Mouse (Mus musculus): ENCODE measurements around the gene Tnfrsf8. TPM values are rescaled to one million over a fixed set of nuclear protein-coding genes. Genes with fewer than 3 reads are reported as not detected.

Tnfrsf8 gene
- polyA plus RNA-seq, 1 experiment from 2014 or later: 0.38 TPM

- no peaks in the 10 kb centered on the region for H3K36me3 ChIP-seq
- H3K9ac ChIP-seq (replicated peaks): no peak overlapping the region
- no peaks in the 10 kb centered on the region for H3K27me3 ChIP-seq
- H3K9me3 ChIP-seq: no peaks in the 10 kb centered on the region
- H3K4me1 ChIP-seq: no peaks in the 10 kb centered on the region
- no peak overlapping the region for H3K4me2 ChIP-seq (replicated peaks)
- no peak overlapping the region for H3K4me3 ChIP-seq
- no peak for ATAC-seq (replicated peaks)
- 66% methylated on average over 5 of the region's 5 CpGs for WGBS
- H3K27ac ChIP-seq (replicated peaks): no peak overlapping the region
Observed at GRCm38 (mm10) chr4:145217837-145218236, 97.1 kb downstream of the Tnfrsf8 start.

Other genes with a start within 250 kb of the Tnfrsf8 start
- gene Vps13d, start 120.2 kb downstream of the Tnfrsf8 start, polyA plus RNA-seq (2015; fragmentation: Nextera tagmentation; extraction: Ambion mirVana): 9.4 and 9.6 TPM in 2 replicates
- 1.8 and 2.5 TPM in 2 replicates for gene Tnfrsf1b, start 68.3 kb downstream of the Tnfrsf8 start, polyA plus RNA-seq (2015; fragmentation: Nextera tagmentation; extraction: Ambion mirVana)
- not detected in 2 replicates for gene Zfp990, start 195.6 kb upstream of the Tnfrsf8 start, polyA plus RNA-seq (2015; fragmentation: Nextera tagmentation; extraction: Ambion mirVana)

Data from forebrain, embryonic 15.5 days (tissue).